In the genomic region with DNA sequence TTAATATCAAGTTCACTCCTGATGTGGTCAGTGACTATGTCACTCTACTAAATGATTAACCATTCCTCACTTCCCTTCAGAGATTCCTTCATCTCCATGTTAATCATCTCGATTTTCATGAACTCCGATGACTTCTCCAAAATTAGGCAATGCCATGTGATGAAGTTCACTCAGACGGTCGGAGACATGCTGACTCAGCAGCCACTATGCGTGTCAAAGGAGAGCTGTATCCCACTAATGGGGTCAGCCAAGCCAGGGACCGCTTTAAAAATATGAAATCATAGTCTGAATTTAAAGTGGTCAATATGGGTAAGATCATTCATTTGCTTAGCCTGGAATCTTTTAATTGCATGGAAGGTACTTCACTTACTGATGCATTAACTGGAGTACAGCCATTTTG, we compare ENCODE assay signal across 25 mouse cellular contexts. TPM values are rescaled to one million over a fixed set of nuclear protein-coding genes. Genes with fewer than 3 reads are reported as not detected.
DNase-seq lines count a peak whose midpoint lies in the region; ATAC-seq and TF ChIP-seq lines count a peak whose summit lies in the region.
"Had no signal": no experiment of that assay in that cellular context is flagged by ENCODE, and none has a peak within 500 bp of the region (broad histone marks: within the 10 kb centered on the region; RNA-seq: fewer than 3 reads in every experiment).

No protein-coding gene starts in this region.

- TF ChIP-seq RAD21 in CH12.LX (IDR thresholded peaks at IDR 0.05; ENCODE audit: low read depth, low read length) = no peak

- H3K27ac ChIP-seq in midbrain, embryonic 11.5 days (ENCODE audit: low read depth, low read length) = no peak overlapping the region
- no peak overlapping the region for H3K27ac ChIP-seq in midbrain, postnatal 0 days (ENCODE audit: low read depth, low read length)
- H3K27ac ChIP-seq in CH12.LX (ENCODE audit: insufficient read depth, low read depth) (no peak overlapping the region), ES-E14 (ENCODE audit: insufficient read depth, low read depth, low read length, poor library complexity, severe bottlenecking) (no peak overlapping the region)
- no peak overlapping the region for H3K27ac ChIP-seq in forebrain, embryonic 14.5 days (ENCODE audit: low read depth, low read length)

- TF ChIP-seq EP300 in CH12.LX (IDR thresholded peaks at IDR 0.05; ENCODE audit: low read length) = no peak

- DNase-seq in midbrain, embryonic 11.5 days (ENCODE audit: low spot score, missing footprints) = peak; percentile 69
- DNase-seq in midbrain, postnatal 0 days (ENCODE audit: low spot score) = no peak
- DNase-seq in CH12.LX (ENCODE audit: extremely low read depth) (no peak), ES-E14 (ENCODE audit: low read depth, low spot score) (no peak)
- DNase-seq in mesoderm, embryonic 11.5 days (ENCODE audit: low read depth, low spot score) = peak; percentile 6
- no peak for DNase-seq in right cerebral cortex, postnatal 25 days
- DNase-seq in lung, postnatal 36 days = no peak
- no peak for DNase-seq in forebrain, embryonic 14.5 days (ENCODE audit: low spot score)
- DNase-seq: adrenal gland, adult 2 months; adrenal gland, adult 8-10 months; adrenal gland, postnatal 10 days; adrenal gland, postnatal 14 days; adrenal gland, postnatal 25 days; adrenal gland, postnatal 36 days; B cell, adult 2 months; cerebellum, adult 11 months; cerebellum, adult 11-12 months; cerebellum, adult 18-20 months; cerebellum, adult 2 months had no signal

- dilution Hi-C loops in CH12.LX (cut with MboI; ENCODE audit: extremely low pct_ligation_motif_present, extremely low pct_unique_long_range_greater_than_20kb, low sequenced_read_pairs) = no loop called here

- TF ChIP-seq POLR2A in CH12.LX (IDR thresholded peaks at IDR 0.05; ENCODE audit: low read depth, low read length) = no peak

- no peak for TF ChIP-seq CTCF in midbrain, postnatal 0 days (IDR thresholded peaks at IDR 0.05)
- TF ChIP-seq CTCF in CH12.LX (conservative IDR thresholded peaks at IDR 0.05 in 1 of 2, IDR thresholded peaks at IDR 0.05 in 1 of 2; ENCODE audit: low read depth in 2 of 2, low read length in 2 of 2) = no peak

- in situ Hi-C loops in CH12.LX (cut with MboI; ENCODE audit: low pct_ligation_motif_present, low pct_unique_long_range_greater_than_20kb, low sequenced_read_pairs) = no loop called here
- in situ Hi-C loops in ES-E14 (cut with MboI; ENCODE audit: low sequenced_read_pairs in 2 of 2, unreplicated experiment in 2 of 2) = no loop called here

- H3K4me3 ChIP-seq in midbrain, embryonic 11.5 days (ENCODE audit: low read depth, low read length) = no peak overlapping the region
- H3K4me3 ChIP-seq in midbrain, postnatal 0 days (ENCODE audit: low read depth, low read length) = no peak overlapping the region
- H3K4me3 ChIP-seq in CH12.LX (replicated peaks in 1 of 3; ENCODE audit: low read depth in 2 of 3, low read length in 2 of 3, poor library complexity in 1 of 3) (no peak overlapping the region), ES-E14 (ENCODE audit: insufficient read depth in 1 of 2, low read depth in 1 of 2, low read length in 2 of 2, poor library complexity in 1 of 2, severe bottlenecking in 1 of 2) (no peak overlapping the region)
- no peak overlapping the region for H3K4me3 ChIP-seq in forebrain, embryonic 14.5 days (ENCODE audit: low read depth, low read length)

- H3K9ac ChIP-seq in midbrain, embryonic 11.5 days (ENCODE audit: low read length) = no peak overlapping the region
- no peak overlapping the region for H3K9ac ChIP-seq in midbrain, postnatal 0 days (replicated peaks; ENCODE audit: low read length, poor library complexity, severe bottlenecking)
- H3K9ac ChIP-seq in CH12.LX (ENCODE audit: insufficient read depth, low read depth) (no peak overlapping the region), ES-E14 (ENCODE audit: insufficient read depth, low read depth, low read length, poor library complexity, severe bottlenecking) (no peak overlapping the region)
- no peak overlapping the region for H3K9ac ChIP-seq in forebrain, embryonic 14.5 days (ENCODE audit: low read length)

- no peaks in the 10 kb centered on the region for H3K4me1 ChIP-seq in midbrain, embryonic 11.5 days (ENCODE audit: control insufficient read depth, insufficient read depth, low read length)
- H3K4me1 ChIP-seq in midbrain, postnatal 0 days (ENCODE audit: insufficient read depth, low read length) = no peaks in the 10 kb centered on the region
- H3K4me1 ChIP-seq in CH12.LX (ENCODE audit: control insufficient read depth in 1 of 2, insufficient read depth in 2 of 2) = no peaks in the 10 kb centered on the region
- no peaks in the 10 kb centered on the region for H3K4me1 ChIP-seq in ES-E14 (ENCODE audit: control insufficient read depth in 2 of 2, insufficient read depth in 2 of 2, low read length in 2 of 2, poor library complexity in 1 of 2)
- H3K4me1 ChIP-seq in forebrain, embryonic 14.5 days (ENCODE audit: control insufficient read depth, insufficient read depth, low read length) = no peaks in the 10 kb centered on the region

- no peaks in the 10 kb centered on the region for H3K36me3 ChIP-seq in midbrain, embryonic 11.5 days (ENCODE audit: control insufficient read depth, insufficient read depth, low read length)
- no peaks in the 10 kb centered on the region; the same call in 1 of the 2 replicates for H3K36me3 ChIP-seq in midbrain, postnatal 0 days (ENCODE audit: insufficient read depth, low read length)
- H3K36me3 ChIP-seq in CH12.LX (replicated peaks in 1 of 2; ENCODE audit: control insufficient read depth in 1 of 2, insufficient read depth in 1 of 2, low read length in 1 of 2) (no peaks in the 10 kb centered on the region), ES-E14 (ENCODE audit: control insufficient read depth, insufficient read depth, low read length, poor library complexity, severe bottlenecking) (no peaks in the 10 kb centered on the region)
- no peaks in the 10 kb centered on the region for H3K36me3 ChIP-seq in forebrain, embryonic 14.5 days (ENCODE audit: control insufficient read depth, insufficient read depth, low read length)
- H3K36me3 ChIP-seq: G1E had no signal

- ATAC-seq in midbrain, embryonic 11.5 days (ENCODE audit: low FRiP score) = no peak
- ATAC-seq in midbrain, postnatal 0 days (ENCODE audit: low FRiP score) = no peak
- no peak for ATAC-seq in forebrain, embryonic 14.5 days
- ATAC-seq: activated CD4-positive, CD25-positive, alpha-beta regulatory T cell, adult 4 months; CD4-positive, CD25-positive, alpha-beta regulatory T cell, adult 4 months; Patski had no signal

- H3K9me3 ChIP-seq in midbrain, embryonic 11.5 days (ENCODE audit: control insufficient read depth, low read length) = no peaks in the 10 kb centered on the region
- H3K9me3 ChIP-seq in midbrain, postnatal 0 days (ENCODE audit: low read length) = no peaks in the 10 kb centered on the region
- H3K9me3 ChIP-seq in CH12.LX (replicated peaks; ENCODE audit: low read length) (peaks cover 45% of the 10 kb centered on the region), ES-E14 (ENCODE audit: control insufficient read depth, insufficient read depth, low read depth, low read length) (no peaks in the 10 kb centered on the region)
- no peaks in the 10 kb centered on the region for H3K9me3 ChIP-seq in forebrain, embryonic 14.5 days (replicated peaks; ENCODE audit: control insufficient read depth, low read length)
- H3K9me3 ChIP-seq: G1E had no signal

- 84% methylated on average over 6 of the region's 6 CpGs for WGBS in midbrain, embryonic 11.5 days
- 86% methylated on average over 6 of the region's 6 CpGs for WGBS in midbrain, postnatal 0 days
- 89% methylated on average over 6 of the region's 6 CpGs for WGBS in forebrain, embryonic 14.5 days

- H3K4me2 ChIP-seq in midbrain, embryonic 11.5 days = no peak overlapping the region
- H3K4me2 ChIP-seq in midbrain, postnatal 0 days (ENCODE audit: low read depth, low read length, poor library complexity, severe bottlenecking) = no peak overlapping the region
- no peak overlapping the region for H3K4me2 ChIP-seq in CH12.LX (ENCODE audit: insufficient read depth, low read depth, poor library complexity, severe bottlenecking)
- H3K4me2 ChIP-seq in forebrain, embryonic 14.5 days (ENCODE audit: low read length) = no peak overlapping the region

- no peaks in the 10 kb centered on the region for H3K27me3 ChIP-seq in midbrain, embryonic 11.5 days (ENCODE audit: control insufficient read depth, insufficient read depth, low read length)
- H3K27me3 ChIP-seq in midbrain, postnatal 0 days (ENCODE audit: insufficient read depth, low read length) = no peaks in the 10 kb centered on the region
- no peaks in the 10 kb centered on the region for H3K27me3 ChIP-seq in CH12.LX (replicated peaks)
- no peaks in the 10 kb centered on the region for H3K27me3 ChIP-seq in forebrain, embryonic 14.5 days (replicated peaks; ENCODE audit: control insufficient read depth, insufficient read depth, low read length)

- no peaks in the 10 kb centered on the region for H3K79me2 ChIP-seq in CH12.LX (replicated peaks; ENCODE audit: control insufficient read depth, extremely low read depth, insufficient read depth, poor library complexity, severe bottlenecking)

TF ChIP-seq in CH12.LX, 34 proteins besides CTCF, POLR2A, EP300 and RAD21:
- TF ChIP-seq CHD2 (IDR thresholded peaks at IDR 0.05; ENCODE audit: low read length) (no peak), HCFC1 (IDR thresholded peaks at IDR 0.05; ENCODE audit: low read depth, low read length) (no peak), BHLHE40 (IDR thresholded peaks at IDR 0.05; ENCODE audit: low read depth, low read length) (no peak), MAFK (IDR thresholded peaks at IDR 0.05; ENCODE audit: insufficient replicate concordance, low read length) (peak; percentile 55; the same call in 1 of the 2 replicates), CHD1 (IDR thresholded peaks at IDR 0.05; ENCODE audit: low read depth, low read length) (no peak)

TF ChIP-seq in ES-E14, 5 proteins besides CTCF, POLR2A, EP300 and RAD21:
- TF ChIP-seq CHD2 (IDR thresholded peaks at IDR 0.05; ENCODE audit: low read depth, low read length) (no peak), HCFC1 (IDR thresholded peaks at IDR 0.05; ENCODE audit: borderline replicate concordance, insufficient read depth, low read length) (no peak), ZC3H11A (IDR thresholded peaks at IDR 0.05; ENCODE audit: borderline replicate concordance, low read depth, low read length) (no peak), ZNF384 (IDR thresholded peaks at IDR 0.05; ENCODE audit: low read depth, low read length) (no peak), MAFK (IDR thresholded peaks at IDR 0.05; ENCODE audit: insufficient read depth, low read depth, low read length) (peak; percentile 74)
TF ChIP-seq in ES-E14: peak in this region for 1.

RNA-seq across cellular contexts. Expression of a gene that starts 29.7 kb away (rescaled TPM):
- polyA plus RNA-seq in midbrain, embryonic 11.5 days (2014; fragmentation: Nextera tagmentation; extraction: Ambion mirVana) = 2.0 and 3.0 TPM in 2 replicates
- 92.0 and 114 TPM in 2 replicates for total RNA-seq in midbrain, postnatal 0 days (2014; rRNA removed)
- 74.6 and 82.8 TPM in 2 replicates for polyA plus RNA-seq in midbrain, postnatal 0 days (2015; fragmentation: Nextera tagmentation; extraction: Ambion mirVana)
- not detected in 2 replicates for total RNA-seq in CH12.LX (2012; rRNA removed)
- not detected in 2 replicates for total RNA-seq in CH12.LX (2014; rRNA removed)
- polyA plus RNA-seq in CH12.LX (2012; ENCODE audit: insufficient read length, low read depth) = not detected in 2 replicates
- 0.09 and 0.74 TPM in 2 replicates for total RNA-seq in ES-E14 (2012; rRNA removed)
- 13.4 and 24.2 TPM in 2 replicates for polyA plus RNA-seq in forebrain, embryonic 14.5 days (2014; fragmentation: Nextera tagmentation; extraction: Ambion mirVana)
- total RNA-seq: MEL had no signal
- polyA plus RNA-seq: C2C12, G1E had no signal

Comparison
In these comparisons a context has a peak if more than half of its experiments do, and no peak if none do; other contexts are left out.
1. DNase-seq: peak in midbrain, embryonic 11.5 days (single experiment) and mesoderm, embryonic 11.5 days (single experiment); none in midbrain, postnatal 0 days (single experiment), CH12.LX (single experiment), ES-E14 (single experiment), right cerebral cortex, postnatal 25 days (single experiment), lung, postnatal 36 days (single experiment) and forebrain, embryonic 14.5 days (single experiment).